Mouse (Mus musculus) adrenal gland, postnatal 0 days (tissue): Measurements from ENCODE around the gene Slco1a5. TPM values are rescaled to one million over a fixed set of nuclear protein-coding genes. Genes with fewer than 3 reads are reported as not detected.

Experiments used
- polyA plus RNA-seq: library from polyadenylated mRNA; unstranded; fragments of >200 nt; fragmentation: Nextera tagmentation; extraction: Ambion mirVana; gene quantifications from 2 replicates; pipeline ENCODE4 v1.2.1, GENCODE M21; 2015

Slco1a5 gene
- not detected in 2 replicates for polyA plus RNA-seq

GRCm38 (mm10) chr6:142322881-142323280, at the start of gene Slco1a5:
Gene Slco1a5, minus strand, starts transcription at chr6:142322981.

GRCm38 (mm10) chr6:142345440-142346038, 22.8 kb upstream of the Slco1a5 start, which contains the start of gene Pyroxd1:
Gene Pyroxd1, plus strand, starts transcription at chr6:142345654.

GRCm38 (mm10) chr6:142298098-142298497, 24.7 kb downstream of the Slco1a5 start, which contains the start of gene Iapp:
Gene Iapp, plus strand, starts transcription at chr6:142298423.

GRCm38 (mm10) chr6:142208421-142208820, 114.4 kb downstream of the Slco1a5 start, which contains the start of gene Slco1a6:
Gene Slco1a6, minus strand, starts transcription at chr6:142208521.

Other genes with a start within 250 kb of the Slco1a5 start
- gene Slco1a6, start 114.5 kb downstream of the Slco1a5 start, polyA plus RNA-seq, result not detected in 2 replicates
- not detected in 2 replicates for gene Iapp, start 24.6 kb downstream of the Slco1a5 start, polyA plus RNA-seq
- 13.8 and 18.9 TPM in 2 replicates for gene Pyroxd1, start 22.7 kb upstream of the Slco1a5 start, polyA plus RNA-seq
- 9.9 and 15.0 TPM in 2 replicates for gene Recql, start 64.1 kb upstream of the Slco1a5 start, polyA plus RNA-seq
- 40.7 and 50.1 TPM in 2 replicates for gene Golt1b, start 64.2 kb upstream of the Slco1a5 start, polyA plus RNA-seq
- gene Spx, start 90.5 kb upstream of the Slco1a5 start, polyA plus RNA-seq, result 0.25 and 0.68 TPM in 2 replicates
- 2.9 and 6.7 TPM in 2 replicates for gene Gys2, start 150.1 kb upstream of the Slco1a5 start, polyA plus RNA-seq
- 93.4 and 100 TPM in 2 replicates for gene Ldhb, start 185.0 kb upstream of the Slco1a5 start, polyA plus RNA-seq
- 26.7 and 52.3 TPM in 2 replicates for gene Kcnj8, start 248.6 kb upstream of the Slco1a5 start, polyA plus RNA-seq